Mouse (Mus musculus): Measurements from ENCODE around the gene Rnf208. TPM values are rescaled to one million over a fixed set of nuclear protein-coding genes. Genes with fewer than 3 reads are reported as not detected.

The Rnf208 gene
- polyA plus RNA-seq, 1 experiment from 2014 or later, result 43.1 TPM

DNA sequence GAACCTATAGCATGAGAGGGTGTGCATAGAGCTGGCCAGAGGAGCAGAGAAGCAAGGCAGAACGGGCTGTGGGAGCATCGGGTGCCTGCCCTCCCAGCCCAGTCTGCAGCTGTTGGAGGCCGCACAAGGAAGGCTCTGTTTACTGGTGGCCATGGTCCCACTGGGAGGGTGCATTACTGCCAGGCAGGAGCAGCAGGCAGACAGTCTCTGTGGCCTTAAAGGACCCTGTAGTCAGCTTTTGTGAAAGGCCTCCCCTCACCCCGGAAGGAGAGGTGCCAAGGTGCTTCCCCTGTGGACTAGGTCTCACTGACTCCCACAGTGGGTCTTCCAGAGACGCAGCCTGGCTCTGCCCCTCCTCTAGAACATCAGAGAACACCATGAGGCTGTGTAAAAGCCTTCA lies 15.2 kb upstream of the Rnf208 start:
- ATAC-seq, result no peak
- Histone ChIP-seq H3K27ac (no peak overlapping the region), H3K27me3 (peaks cover 18% of the 10 kb centered on the region; the same call in 1 of the 2 replicates), H3K4me1 (peaks cover 31% of the 10 kb centered on the region), H3K36me3 (ENCODE audit: poor library complexity, severe bottlenecking) (peaks cover 5% of the 10 kb centered on the region), H3K4me3 (no peak overlapping the region), H3K9me3 (replicated peaks) (no peaks in the 10 kb centered on the region), H3K4me2 (no peak overlapping the region), H3K9ac (no peak overlapping the region)
- 87% methylated on average over 5 of the region's 5 CpGs for whole genome bisulfite sequencing

- 89% methylated on average over 4 of the region's 4 CpGs for WGBS
- H3K9ac ChIP-seq, result no peak overlapping the region
Measured at GRCm38 (mm10) chr2:25227406-25227805, 14.6 kb upstream of the Rnf208 start.

GRCm38 (mm10) chr2:25228431-25228889 lies 13.6 kb upstream of the Rnf208 start:
- no peaks in the 10 kb centered on the region for H3K9me3 ChIP-seq (replicated peaks)
- H3K4me1 ChIP-seq, result peaks cover 22% of the 10 kb centered on the region
- peak overlapping the region; percentile 46 for H3K4me2 ChIP-seq
- H3K27me3 ChIP-seq, result peaks cover 18% of the 10 kb centered on the region; the same call in 1 of the 2 replicates
- 0 out of 2 replicates have a peak overlapping the region, but pooled peaks have one; percentile 15 for H3K4me3 ChIP-seq
- 1% methylated on average over 7 of the region's 7 CpGs for WGBS
- peak overlapping the region; percentile 52; the same call in 1 of the 2 replicates for H3K9ac ChIP-seq
- no peak; the same call in 1 of the 2 replicates for ATAC-seq
- H3K27ac ChIP-seq, result peak overlapping the region; percentile 52
- no peaks in the 10 kb centered on the region for H3K36me3 ChIP-seq (ENCODE audit: poor library complexity, severe bottlenecking)

More at GRCm38 (mm10) chr2:25227406-25227805, 14.6 kb upstream of the Rnf208 start:
- peaks cover 29% of the 10 kb centered on the region for H3K4me1 ChIP-seq
- H3K36me3 ChIP-seq (ENCODE audit: poor library complexity, severe bottlenecking), result 0 out of 2 replicates have a peak, but pooled peaks cover 3% of the 10 kb centered on the region
- no peaks in the 10 kb centered on the region for H3K9me3 ChIP-seq (replicated peaks)
- H3K27me3 ChIP-seq, result peaks cover 18% of the 10 kb centered on the region; the same call in 1 of the 2 replicates
- no peak overlapping the region for H3K4me2 ChIP-seq
- no peak overlapping the region for H3K4me3 ChIP-seq
- no peak for ATAC-seq
- H3K27ac ChIP-seq, result no peak overlapping the region

DNA sequence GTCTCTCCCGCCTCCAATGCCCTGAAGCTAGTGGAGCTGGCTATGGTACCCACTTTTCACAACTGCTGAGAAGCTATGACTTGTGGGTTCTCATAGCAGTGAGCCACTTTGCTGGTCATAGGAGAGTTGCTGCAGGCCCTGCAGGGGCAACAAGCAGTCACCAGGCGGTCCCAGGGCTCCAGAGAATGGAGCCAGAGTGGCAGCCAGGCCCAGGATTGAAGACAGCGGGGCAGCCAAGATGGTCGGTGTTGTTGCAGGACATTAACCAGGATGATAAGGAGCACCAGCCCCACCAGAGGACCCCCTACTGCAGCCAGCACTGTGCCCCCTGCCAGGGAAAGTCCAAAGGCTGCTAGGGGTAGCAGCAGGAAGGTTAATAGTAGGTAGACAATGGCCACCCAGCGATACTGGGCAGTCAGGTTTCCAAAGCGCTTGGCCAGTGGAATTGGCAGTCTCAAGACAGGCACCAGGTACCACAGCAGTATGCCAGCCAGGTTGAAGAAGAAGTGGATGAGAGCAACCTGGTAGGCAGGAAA lies 13.0 kb upstream of the Rnf208 start:
- Histone ChIP-seq H3K4me3 (no peak overlapping the region), H3K4me2 (peak overlapping the region; percentile 46; the same call in 1 of the 2 replicates), H3K4me1 (peaks cover 17% of the 10 kb centered on the region), H3K9ac (peak overlapping the region; percentile 52; the same call in 1 of the 2 replicates), H3K27ac (no peak overlapping the region), H3K36me3 (ENCODE audit: poor library complexity, severe bottlenecking) (no peaks in the 10 kb centered on the region), H3K9me3 (replicated peaks) (no peaks in the 10 kb centered on the region), H3K27me3 (peaks cover 18% of the 10 kb centered on the region; the same call in 1 of the 2 replicates)
- no peak for ATAC-seq
- WGBS, result 69% methylated on average over 6 of the region's 6 CpGs

DNA sequence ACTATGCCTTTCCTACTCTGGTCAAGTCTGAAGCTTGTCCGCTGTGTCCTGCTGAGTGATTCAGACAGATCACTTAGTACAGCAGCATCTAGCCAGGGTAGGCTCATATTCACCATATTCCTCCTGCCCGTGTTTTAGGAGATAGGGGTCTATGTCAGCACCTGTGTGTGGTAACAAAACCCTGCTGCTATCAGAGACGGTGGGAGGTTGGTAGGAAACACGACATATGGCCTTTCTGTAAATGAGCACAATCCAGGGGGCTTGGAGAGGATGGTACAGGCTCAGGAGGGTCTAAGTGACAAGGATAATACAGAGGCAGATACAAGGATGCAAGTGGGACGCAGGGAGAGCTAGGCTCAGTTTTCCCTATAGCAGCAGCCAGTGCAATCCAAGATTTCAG lies 12.5 kb upstream of the Rnf208 start:
- Histone ChIP-seq H3K9ac (no peak overlapping the region), H3K4me3 (no peak overlapping the region), H3K9me3 (replicated peaks) (no peaks in the 10 kb centered on the region), H3K27ac (no peak overlapping the region), H3K36me3 (ENCODE audit: poor library complexity, severe bottlenecking) (no peaks in the 10 kb centered on the region), H3K4me1 (peaks cover 17% of the 10 kb centered on the region), H3K4me2 (no peak overlapping the region), H3K27me3 (peaks cover 20% of the 10 kb centered on the region)
- no peak for ATAC-seq
- 81% methylated on average over 5 of the region's 5 CpGs for WGBS

- Histone ChIP-seq H3K9ac (no peak overlapping the region), H3K4me1 (peaks cover 13% of the 10 kb centered on the region), H3K36me3 (ENCODE audit: poor library complexity, severe bottlenecking) (no peaks in the 10 kb centered on the region), H3K4me3 (no peak overlapping the region), H3K4me2 (no peak overlapping the region), H3K9me3 (replicated peaks) (no peaks in the 10 kb centered on the region), H3K27me3 (peaks cover 22% of the 10 kb centered on the region), H3K27ac (no peak overlapping the region)
- WGBS, result 93% methylated on average over 7 of the region's 7 CpGs
- ATAC-seq, result no peak
Measured at GRCm38 (mm10) chr2:25230581-25230980, 11.5 kb upstream of the Rnf208 start.

DNA sequence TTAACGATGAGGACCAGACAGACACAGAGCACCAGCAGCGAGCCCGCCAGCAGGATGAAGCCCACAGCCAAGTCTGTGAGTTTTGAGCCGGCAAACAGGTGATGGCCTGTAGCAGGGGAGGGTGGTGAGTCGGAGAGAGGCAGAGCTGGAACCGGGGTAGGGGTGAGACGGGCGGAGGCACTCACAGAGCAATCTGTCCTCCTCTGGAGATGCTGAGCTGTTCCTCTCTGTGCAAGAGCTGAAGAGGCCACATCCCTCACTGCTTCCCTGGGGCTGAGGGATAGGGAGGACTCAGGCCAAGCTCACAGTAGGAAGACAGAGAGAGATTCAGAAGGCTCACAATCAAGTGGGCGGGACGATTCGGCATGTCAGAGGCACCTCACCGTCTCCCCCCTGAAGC lies 11.0 kb upstream of the Rnf208 start:
- no peak overlapping the region for H3K9ac ChIP-seq
- no peak overlapping the region for H3K4me2 ChIP-seq
- no peak overlapping the region for H3K27ac ChIP-seq
- H3K9me3 ChIP-seq (replicated peaks), result no peaks in the 10 kb centered on the region
- H3K27me3 ChIP-seq, result peaks cover 22% of the 10 kb centered on the region
- ATAC-seq, result no peak
- no peaks in the 10 kb centered on the region for H3K36me3 ChIP-seq (ENCODE audit: poor library complexity, severe bottlenecking)
- no peak overlapping the region for H3K4me3 ChIP-seq
- WGBS, result 51% methylated on average over 12 of the region's 12 CpGs
- H3K4me1 ChIP-seq, result 0 out of 2 replicates have a peak, but pooled peaks cover 9% of the 10 kb centered on the region

GRCm38 (mm10) chr2:25233421-25233820 lies 8.6 kb upstream of the Rnf208 start:
- H3K36me3 ChIP-seq (ENCODE audit: poor library complexity, severe bottlenecking), result no peaks in the 10 kb centered on the region
- H3K27ac ChIP-seq, result no peak overlapping the region
- peaks cover 32% of the 10 kb centered on the region for H3K27me3 ChIP-seq
- 86% methylated on average over 4 of the region's 4 CpGs for WGBS
- 0 out of 2 replicates have a peak, but pooled peaks cover 6% of the 10 kb centered on the region for H3K4me1 ChIP-seq
- H3K4me2 ChIP-seq, result no peak overlapping the region
- no peak overlapping the region for H3K4me3 ChIP-seq
- H3K9ac ChIP-seq, result no peak overlapping the region
- no peaks in the 10 kb centered on the region for H3K9me3 ChIP-seq (replicated peaks)
- no peak for ATAC-seq

DNA sequence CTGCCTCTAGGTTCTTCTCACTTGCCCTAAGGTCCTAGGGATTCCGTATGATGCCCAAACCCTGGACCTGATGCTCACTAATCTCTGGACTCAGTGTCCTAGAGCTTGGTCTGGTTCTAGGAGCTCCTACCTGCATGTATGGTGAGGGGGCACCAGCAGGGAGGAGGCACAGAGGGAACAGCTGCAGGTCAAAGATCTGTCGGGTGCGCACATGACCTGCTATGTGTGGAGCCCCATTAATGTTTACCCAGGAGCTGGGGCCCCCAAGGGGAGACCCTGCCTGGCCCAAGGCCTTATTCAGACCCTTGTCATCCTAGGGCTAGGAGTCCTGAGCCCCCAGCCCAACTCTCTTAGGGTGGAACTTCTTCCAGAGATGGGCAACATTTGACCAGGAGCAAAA lies 8.0 kb upstream of the Rnf208 start, which contains the start of gene Slc34a3:
Gene Slc34a3, minus strand, starts transcription at position 315 of the 400 bp plus-strand sequence.
- peaks cover 36% of the 10 kb centered on the region for H3K27me3 ChIP-seq
- 88% methylated on average over 3 of the region's 3 CpGs for WGBS

DNA sequence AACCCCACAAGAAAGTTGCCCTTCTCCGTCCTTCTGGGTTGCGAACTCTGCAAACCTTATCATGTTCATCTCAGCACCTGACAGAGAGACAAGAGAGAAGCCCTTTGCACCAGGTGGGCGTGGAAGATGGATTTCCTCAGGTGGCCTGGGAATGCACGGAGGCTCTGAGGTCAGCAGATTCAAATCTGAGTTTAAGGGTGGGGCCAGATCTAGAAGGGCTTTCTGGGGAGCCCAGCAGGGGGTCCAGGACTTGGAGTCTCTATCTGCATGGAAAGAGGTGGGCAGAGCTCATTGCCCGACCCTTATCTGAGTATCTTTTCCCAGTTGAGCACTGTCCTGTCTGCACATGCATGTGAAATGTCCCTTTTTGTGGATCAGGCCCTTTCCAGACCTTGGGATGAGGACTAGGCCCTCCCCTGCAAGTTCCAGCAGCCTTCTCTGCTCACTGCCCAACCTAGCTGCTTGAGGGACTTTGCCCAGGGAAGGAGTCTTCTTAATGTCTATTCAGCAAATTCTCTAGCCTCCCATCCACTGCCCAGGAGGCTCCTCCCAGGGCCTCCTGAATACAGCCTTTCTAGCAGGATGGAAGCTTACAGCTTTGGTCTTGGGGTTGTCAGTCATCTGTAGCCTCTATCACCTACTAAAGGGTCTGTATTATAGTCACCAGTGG lies 7.4 kb upstream of the Rnf208 start:
- Histone ChIP-seq H3K36me3 (ENCODE audit: poor library complexity, severe bottlenecking) (no peaks in the 10 kb centered on the region), H3K4me2 (no peak overlapping the region), H3K4me3 (no peak overlapping the region), H3K9ac (no peak overlapping the region), H3K9me3 (replicated peaks) (no peaks in the 10 kb centered on the region), H3K27ac (no peak overlapping the region), H3K27me3 (peaks cover 33% of the 10 kb centered on the region), H3K4me1 (no peaks in the 10 kb centered on the region)
- ATAC-seq, result no peak
- 78% methylated on average over 5 of the region's 5 CpGs for WGBS

More for the DNA sequence above, 8.0 kb upstream of the Rnf208 start, which contains the start of gene Slc34a3:
- H3K9ac ChIP-seq, result no peak within 1 kb of the TSS
- H3K9me3 ChIP-seq (replicated peaks), result no peaks in the 10 kb centered on the region
- H3K4me1 ChIP-seq, result no peaks in the 10 kb centered on the region
- no peak within 1 kb of the TSS for H3K4me2 ChIP-seq
- no peak for ATAC-seq
- H3K27ac ChIP-seq, result no peak within 1 kb of the TSS
- H3K36me3 ChIP-seq (ENCODE audit: poor library complexity, severe bottlenecking), result no peaks in the 10 kb centered on the region
- H3K4me3 ChIP-seq, result no peak within 1 kb of the TSS

GRCm38 (mm10) chr2:25236614-25237013 lies 5.4 kb upstream of the Rnf208 start, which contains the start of gene Rnf224:
TSS of gene Rnf224 (minus strand) at chr2:25236787.
- H3K36me3 ChIP-seq (ENCODE audit: poor library complexity, severe bottlenecking), result no peaks in the 10 kb centered on the region
- no peak within 1 kb of the TSS for H3K4me2 ChIP-seq
- H3K27ac ChIP-seq, result no peak within 1 kb of the TSS
- WGBS, result 37% methylated on average over 8 of the region's 8 CpGs
- H3K9ac ChIP-seq, result no peak within 1 kb of the TSS
- H3K4me3 ChIP-seq, result no peak within 1 kb of the TSS
- H3K4me1 ChIP-seq, result peaks cover 14% of the 10 kb centered on the region
- no peak for ATAC-seq
- H3K9me3 ChIP-seq (replicated peaks), result no peaks in the 10 kb centered on the region
- H3K27me3 ChIP-seq, result peaks cover 24% of the 10 kb centered on the region

GRCm38 (mm10) chr2:25237522-25237921 lies 4.5 kb upstream of the Rnf208 start:
- Histone ChIP-seq H3K27ac (no peak overlapping the region), H3K4me2 (no peak overlapping the region), H3K9ac (no peak overlapping the region)

More at GRCm38 (mm10) chr2:25237522-25237921, 4.5 kb upstream of the Rnf208 start:
- Histone ChIP-seq H3K4me3 (no peak overlapping the region), H3K27me3 (peaks cover 24% of the 10 kb centered on the region), H3K36me3 (ENCODE audit: poor library complexity, severe bottlenecking) (no peaks in the 10 kb centered on the region), H3K9me3 (replicated peaks) (no peaks in the 10 kb centered on the region), H3K4me1 (peaks cover 20% of the 10 kb centered on the region)
- 63% methylated on average over 4 of the region's 4 CpGs for WGBS
- ATAC-seq, result no peak
